Mouse (Mus musculus) G1E (cell line): ENCODE measurements around the gene Adsl. TPM values are rescaled to one million over a fixed set of nuclear protein-coding genes. Genes with fewer than 3 reads are reported as not detected.

Experiments used
- ATAC-seq: 2 replicates; pipeline ENCODE4 v1.8.0; 2016; ENCODE audit warnings: mild to moderate bottlenecking; ENCODE audit not compliant: insufficient number of reproducible peaks, poor library complexity, low FRiP score, severe bottlenecking; ENCODE audit errors: extremely low read depth
- DNase-seq: peaks from one replicate; pipeline ENCODE4 v3.0.0; 2012; ENCODE audit warnings: low spot score
- H3K27me3 ChIP-seq: 2 replicates; pipeline ENCODE4 v1.6.1; 2012; ENCODE audit warnings: mild to moderate bottlenecking, low read length, inconsistent platforms; ENCODE audit not compliant: insufficient read depth
- H3K36me3 ChIP-seq: replicated peaks from 2 replicates; pipeline ENCODE3; 2012; ENCODE audit warnings: mild to moderate bottlenecking, inconsistent platforms
- H3K4me1 ChIP-seq: 2 replicates; pipeline ENCODE4 v1.6.1; 2012; ENCODE audit warnings: low read depth, low read length, inconsistent platforms, mixed read lengths; ENCODE audit not compliant: insufficient read depth
- H3K4me3 ChIP-seq: 2 replicates; pipeline ENCODE4 v1.5.1; 2012; ENCODE audit warnings: low read depth, mild to moderate bottlenecking, inconsistent platforms, low read length, moderate library complexity, mixed read lengths
- H3K9me3 ChIP-seq: replicated peaks from 2 replicates; pipeline ENCODE4 v1.6.1; 2012; ENCODE audit warnings: inconsistent platforms
- CTCF ChIP-seq: IDR thresholded peaks from 2 replicates; pipeline ENCODE4 v1.5.1; 2012; ENCODE audit warnings: low read depth, low read length, inconsistent platforms, mixed read lengths
- GATA1 ChIP-seq: IDR thresholded peaks from 2 replicates; pipeline ENCODE4 v1.6.1; 2012; ENCODE audit warnings: borderline replicate concordance, low read length, inconsistent platforms, mixed read lengths
- GATA2 ChIP-seq: IDR thresholded peaks from 2 replicates; pipeline ENCODE4 v1.6.1; 2012; ENCODE audit warnings: low read depth, low read length, inconsistent platforms, borderline replicate concordance
- POLR2AphosphoS5 ChIP-seq: IDR thresholded peaks from 2 replicates; pipeline ENCODE4 v1.6.1; 2012; ENCODE audit warnings: low read depth, low read length, inconsistent platforms; ENCODE audit not compliant: insufficient replicate concordance
- TAL1 ChIP-seq: conservative IDR thresholded peaks from 2 replicates; pipeline ENCODE4 v1.6.1; 2012; ENCODE audit warnings: low read depth, low read length, inconsistent platforms, mixed read lengths
- polyA plus RNA-seq: library from polyadenylated mRNA; stranded (reverse); fragments of >175 nt; gene quantifications from 2 replicates; pipeline ENCODE4 v1.2.3, GENCODE M21; 2012
- total RNA-seq, 2 experiments: library from RNA; stranded (forward) in 1 of 2; stranded (reverse) in 1 of 2; fragments of 200-1000 nt in 1 of 2; fragments of >200 nt in 1 of 2; fragmentation: Nextera tagmentation in 1 of 2; gene quantifications; 2 replicates each; pipeline ENCODE4 v1.2.3; 2014 to 2017

The Adsl gene
- total and polyA plus RNA-seq, 3 experiments, result 79.0 to 174 (median 112) TPM

- H3K9me3 ChIP-seq, result no peaks in the 10 kb centered on the region
- no peak for ATAC-seq
- no peak overlapping the region for H3K4me3 ChIP-seq
- H3K36me3 ChIP-seq, result peaks cover 6% of the 10 kb centered on the region
- peaks cover 29% of the 10 kb centered on the region for H3K4me1 ChIP-seq
- no peak for TF ChIP-seq TAL1
- TF ChIP-seq CTCF, result no peak
- TF ChIP-seq POLR2AphosphoS5, result no peak
- TF ChIP-seq GATA1, result no peak
- TF ChIP-seq GATA2, result no peak
- no peak for DNase-seq
- H3K27me3 ChIP-seq, result no peaks in the 10 kb centered on the region
Measured at GRCm38 (mm10) chr15:80979611-80980010, 31.3 kb downstream of the Adsl start.

GRCm38 (mm10) chr15:80981176-80981575 lies 32.9 kb downstream of the Adsl start:
- no peak for ATAC-seq
- Histone ChIP-seq H3K4me1 (peaks cover 29% of the 10 kb centered on the region), H3K36me3 (peaks cover 6% of the 10 kb centered on the region), H3K27me3 (no peaks in the 10 kb centered on the region), H3K4me3 (no peak overlapping the region), H3K9me3 (no peaks in the 10 kb centered on the region)
- no peak for DNase-seq
- TF ChIP-seq CTCF (no peak), GATA2 (no peak), POLR2AphosphoS5 (no peak), TAL1 (no peak), GATA1 (no peak)

- peaks cover 6% of the 10 kb centered on the region for H3K36me3 ChIP-seq
- DNase-seq (no peak), ATAC-seq (no peak)
- no peaks in the 10 kb centered on the region for H3K27me3 ChIP-seq
- H3K9me3 ChIP-seq, result no peaks in the 10 kb centered on the region
- TF ChIP-seq TAL1 (no peak), POLR2AphosphoS5 (no peak), CTCF (no peak), GATA2 (no peak), GATA1 (no peak)
- no peak overlapping the region for H3K4me3 ChIP-seq
- H3K4me1 ChIP-seq, result peaks cover 24% of the 10 kb centered on the region
Measured at GRCm38 (mm10) chr15:80983264-80983663, 35.0 kb downstream of the Adsl start.

GRCm38 (mm10) chr15:80988331-80988730 lies 40.0 kb downstream of the Adsl start:
- Histone ChIP-seq H3K9me3 (no peaks in the 10 kb centered on the region), H3K4me1 (peaks cover 7% of the 10 kb centered on the region), H3K36me3 (peaks cover 4% of the 10 kb centered on the region), H3K27me3 (no peaks in the 10 kb centered on the region), H3K4me3 (no peak overlapping the region)
- DNase-seq, result no peak
- no peak for ATAC-seq
- TF ChIP-seq GATA2, result no peak
- TF ChIP-seq TAL1, result no peak
- TF ChIP-seq POLR2AphosphoS5, result no peak
- no peak for TF ChIP-seq CTCF

GRCm38 (mm10) chr15:80989712-80990111 lies 41.4 kb downstream of the Adsl start:
- H3K9me3 ChIP-seq, result no peaks in the 10 kb centered on the region
- H3K36me3 ChIP-seq, result peaks cover 7% of the 10 kb centered on the region
- no peak overlapping the region for H3K4me3 ChIP-seq
- ATAC-seq (no peak), DNase-seq (no peak)
- H3K4me1 ChIP-seq, result peaks cover 7% of the 10 kb centered on the region
- no peaks in the 10 kb centered on the region for H3K27me3 ChIP-seq
- TF ChIP-seq POLR2AphosphoS5 (no peak), CTCF (no peak), GATA1 (no peak), TAL1 (no peak), GATA2 (no peak)

GRCm38 (mm10) chr15:80994959-80995358 lies 46.7 kb downstream of the Adsl start:
- ATAC-seq, result no peak
- H3K27me3 ChIP-seq, result no peaks in the 10 kb centered on the region

More at GRCm38 (mm10) chr15:80994959-80995358, 46.7 kb downstream of the Adsl start:
- H3K36me3 ChIP-seq, result peaks cover 4% of the 10 kb centered on the region
- no peak overlapping the region for H3K4me3 ChIP-seq
- no peaks in the 10 kb centered on the region for H3K9me3 ChIP-seq
- DNase-seq, result no peak
- TF ChIP-seq POLR2AphosphoS5 (no peak), GATA1 (no peak), TAL1 (no peak), CTCF (no peak), GATA2 (no peak)
- no peaks in the 10 kb centered on the region for H3K4me1 ChIP-seq
